Mouse (Mus musculus) embryonic stem cell, embryonic (primary cell): Measurements from ENCODE around the gene Vmn2r6.
"Not testable (repeated sequence)": the region's sequence is repeated elsewhere in the genome, so short reads cannot be mapped to it uniquely, and the experiment has no call there.

Source experiments
- CTCF ChIA-PET, 4 experiments: fragments of 300-600 bp in 2 of 4; fragments of 350-600 bp in 2 of 4; sonication (Branson Sonifier 250); formaldehyde crosslinking; loops; one replicate each; lab custom pipeline; 2022; ENCODE audit warnings: inconsistent platforms in 2 of 4; lab: Charles Lee
- POLR2A ChIA-PET, 4 experiments: fragments of 300-600 bp in 2 of 4; fragments of 350-600 bp in 2 of 4; sonication (Branson Sonifier 250); formaldehyde crosslinking; loops; one replicate each; lab custom pipeline; 2022; ENCODE audit warnings: antibody characterized with exemption in 4 of 4, inconsistent platforms in 1 of 4; lab: Charles Lee

Gene Vmn2r6

DNA sequence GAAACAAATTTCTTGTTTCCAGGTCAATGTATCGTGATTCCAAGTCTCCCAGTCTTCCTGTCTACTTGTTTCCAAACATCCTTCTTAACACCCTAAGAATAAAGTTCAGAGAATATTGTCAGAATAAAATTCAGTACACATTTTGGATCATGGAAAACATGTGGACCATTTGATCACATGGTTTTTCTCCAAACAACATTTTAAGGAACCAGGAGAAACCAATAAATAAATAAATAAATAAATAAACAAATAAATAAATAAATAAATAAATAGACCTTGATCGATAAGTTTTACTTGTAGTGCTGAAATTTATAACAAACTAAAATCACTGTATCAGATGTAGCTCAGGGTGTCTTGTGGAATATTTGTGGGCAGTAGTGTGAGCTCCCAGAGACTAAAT, at the start of gene Vmn2r6:
Vmn2r6 (minus strand) TSS at position 101 of the 400 bp plus-strand sequence.
- POLR2A ChIA-PET, CTCF ChIA-PET: not testable (repeated sequence)

GRCm38 (mm10) chr3:64587618-64588017, 22.0 kb upstream of the Vmn2r6 start:
- CTCF ChIA-PET = interaction anchor here in 1 of 4 experiments (2.0 kb wide), 1 partner anchor 548 kb away, joined by 6 read pairs; no protein-coding TSS in a partner anchor

DNA sequence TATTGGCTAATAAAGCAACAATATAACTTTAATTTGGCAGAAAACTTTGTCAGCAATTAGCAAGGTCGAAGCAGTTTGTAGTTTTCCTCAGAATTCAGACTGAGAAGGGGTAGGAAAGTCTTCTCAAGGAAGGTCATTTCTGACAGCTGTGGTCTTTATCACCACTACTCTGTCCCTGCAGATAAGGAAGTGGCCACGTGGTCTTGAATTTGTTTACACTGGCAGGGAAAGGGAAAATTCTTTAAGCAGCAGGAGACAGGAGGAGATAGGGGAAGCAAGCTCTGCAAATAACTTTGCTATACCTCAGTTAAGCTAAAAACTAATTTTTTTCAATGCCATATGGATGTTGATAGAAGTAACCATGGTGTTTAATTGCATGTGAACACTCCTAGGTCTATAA, 3.2 kb upstream of the Vmn2r6 start:
- POLR2A ChIA-PET, CTCF ChIA-PET: not testable (repeated sequence)

More at GRCm38 (mm10) chr3:64587618-64588017, 22.0 kb upstream of the Vmn2r6 start:
- POLR2A ChIA-PET = no interaction called here

DNA sequence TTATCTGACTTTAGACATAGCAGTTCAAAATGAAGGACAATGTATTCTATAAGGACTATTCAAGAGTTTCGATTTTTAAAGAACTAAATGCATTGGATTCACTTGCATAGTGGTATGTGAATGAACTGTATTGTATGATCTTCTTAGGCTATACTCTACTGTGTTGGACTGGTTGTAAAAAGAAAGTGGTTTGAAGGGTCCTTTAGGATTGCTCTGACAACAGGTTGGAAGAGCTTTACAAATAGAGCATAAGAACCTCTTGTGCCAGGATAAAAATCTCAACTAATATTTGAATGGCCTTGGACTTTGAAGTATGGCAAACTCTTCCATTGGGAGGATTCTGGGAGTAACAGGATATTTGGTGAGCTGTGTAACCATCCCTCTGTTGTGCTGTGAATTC, 42.0 kb downstream of the Vmn2r6 start:
- CTCF ChIA-PET, POLR2A ChIA-PET: not testable (repeated sequence)

- POLR2A ChIA-PET, CTCF ChIA-PET: not testable (repeated sequence)
These were observed 55.9 kb downstream of the Vmn2r6 start, which contains the start of gene Vmn2r5 for GRCm38 (mm10) chr3:64509742-64510141. Gene Vmn2r5, minus strand, starts transcription at chr3:64509842.
